Mouse (Mus musculus): ENCODE measurements around the gene Kif19a.
A peak's percentile ranks its signal among the peaks of the same experiment; 100 is the strongest.

Kif19a gene

DNA sequence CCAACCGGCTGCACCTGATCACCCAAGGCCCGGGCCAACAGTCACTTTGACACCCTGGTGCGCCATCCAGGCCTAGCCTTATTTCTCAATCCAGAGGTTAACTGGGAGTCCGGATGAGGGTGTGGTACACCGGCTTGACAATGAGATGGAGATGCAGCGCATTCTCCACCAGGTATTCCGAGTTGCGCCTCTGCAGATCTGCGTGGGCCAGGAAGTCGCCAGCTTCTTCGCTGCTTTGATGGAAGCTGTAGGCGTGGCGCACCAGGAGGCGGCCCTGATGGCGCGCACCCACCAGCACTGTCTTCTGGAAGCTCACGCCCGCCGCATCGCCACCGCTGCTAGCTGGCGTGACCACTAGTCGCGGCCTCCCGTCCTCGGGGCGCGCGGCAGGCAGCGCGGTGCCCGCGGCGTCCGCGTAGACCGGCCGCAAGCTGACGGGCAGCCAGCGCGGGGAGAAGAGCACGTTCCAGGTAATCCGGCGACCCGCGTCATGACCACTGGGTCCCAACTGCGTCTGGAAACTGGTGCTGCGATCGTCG is 26.2 kb downstream of the Kif19a start:
- Histone ChIP-seq H3K36me3 (ENCODE audit: control insufficient read depth, insufficient read depth, low read length, poor library complexity, severe bottlenecking) (no peaks in the 10 kb centered on the region), H3K27me3 (ENCODE audit: control insufficient read depth, insufficient read depth, low read length, poor library complexity, severe bottlenecking) (no peaks in the 10 kb centered on the region)
- DNase-seq (ENCODE audit: low read depth, low spot score) = no peak

- no peak for DNase-seq (ENCODE audit: low read depth, low spot score)
- H3K27me3 ChIP-seq (ENCODE audit: control insufficient read depth, insufficient read depth, low read length, poor library complexity, severe bottlenecking) = no peaks in the 10 kb centered on the region
- no peaks in the 10 kb centered on the region for H3K36me3 ChIP-seq (ENCODE audit: control insufficient read depth, insufficient read depth, low read length, poor library complexity, severe bottlenecking)
Measured at GRCm38 (mm10) chr11:114791891-114792411, 26.8 kb downstream of the Kif19a start.

- no peak for DNase-seq (ENCODE audit: low read depth, low spot score)
- no peaks in the 10 kb centered on the region for H3K27me3 ChIP-seq (ENCODE audit: control insufficient read depth, insufficient read depth, low read length, poor library complexity, severe bottlenecking)
Measured at GRCm38 (mm10) chr11:114792931-114793494, 27.8 kb downstream of the Kif19a start.

GRCm38 (mm10) chr11:114793868-114794545 is 28.8 kb downstream of the Kif19a start:
- no peaks in the 10 kb centered on the region for H3K27me3 ChIP-seq (ENCODE audit: control insufficient read depth, insufficient read depth, low read length, poor library complexity, severe bottlenecking)
- H3K36me3 ChIP-seq (ENCODE audit: control insufficient read depth, insufficient read depth, low read length, poor library complexity, severe bottlenecking) = no peaks in the 10 kb centered on the region
- DNase-seq (ENCODE audit: low read depth, low spot score) = no peak

More at GRCm38 (mm10) chr11:114792931-114793494, 27.8 kb downstream of the Kif19a start:
- H3K36me3 ChIP-seq (ENCODE audit: control insufficient read depth, insufficient read depth, low read length, poor library complexity, severe bottlenecking) = no peaks in the 10 kb centered on the region

GRCm38 (mm10) chr11:114794691-114795090 is 29.5 kb downstream of the Kif19a start:
- H3K27me3 ChIP-seq (ENCODE audit: control insufficient read depth, insufficient read depth, low read length, poor library complexity, severe bottlenecking) = no peaks in the 10 kb centered on the region
- no peak for DNase-seq (ENCODE audit: low read depth, low spot score)
- no peaks in the 10 kb centered on the region for H3K36me3 ChIP-seq (ENCODE audit: control insufficient read depth, insufficient read depth, low read length, poor library complexity, severe bottlenecking)

- Histone ChIP-seq H3K36me3 (ENCODE audit: control insufficient read depth, insufficient read depth, low read length, poor library complexity, severe bottlenecking) (no peaks in the 10 kb centered on the region), H3K27me3 (ENCODE audit: control insufficient read depth, insufficient read depth, low read length, poor library complexity, severe bottlenecking) (no peaks in the 10 kb centered on the region)
- peak; percentile 38 for DNase-seq (ENCODE audit: low read depth, low spot score)
Measured at GRCm38 (mm10) chr11:114795231-114795746, 30.1 kb downstream of the Kif19a start.

DNA sequence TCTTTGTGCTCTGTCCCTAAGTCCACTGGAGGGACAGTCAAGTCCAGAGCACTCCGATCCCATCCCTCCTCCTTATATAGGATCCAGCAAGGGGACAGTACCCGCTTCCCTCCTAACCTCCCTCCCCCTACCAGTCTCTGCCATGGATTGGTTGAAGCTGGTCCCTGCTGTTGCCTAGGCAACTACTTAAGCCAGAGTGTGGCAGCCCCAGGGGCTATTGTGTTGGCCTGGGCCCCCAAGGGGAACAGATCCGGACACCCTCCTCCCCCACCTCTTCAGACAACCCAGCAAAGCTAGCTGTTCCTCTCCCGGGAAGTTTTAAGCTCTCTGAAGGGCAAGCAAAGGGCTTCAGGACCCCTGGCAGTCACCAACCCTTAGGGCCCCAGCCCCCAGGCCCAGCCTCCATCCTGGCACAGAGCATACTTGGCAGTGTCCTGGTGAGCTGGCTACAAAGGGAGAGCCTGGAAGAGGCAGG is 30.7 kb downstream of the Kif19a start, which contains the start of gene Btbd17:
TSS of gene Btbd17 (minus strand) at position 98 of the 475 bp plus-strand sequence.
- Histone ChIP-seq H3K27me3 (ENCODE audit: control insufficient read depth, insufficient read depth, low read length, poor library complexity, severe bottlenecking) (no peaks in the 10 kb centered on the region), H3K36me3 (ENCODE audit: control insufficient read depth, insufficient read depth, low read length, poor library complexity, severe bottlenecking) (no peaks in the 10 kb centered on the region)
- DNase-seq (ENCODE audit: low read depth, low spot score) = no peak

DNA sequence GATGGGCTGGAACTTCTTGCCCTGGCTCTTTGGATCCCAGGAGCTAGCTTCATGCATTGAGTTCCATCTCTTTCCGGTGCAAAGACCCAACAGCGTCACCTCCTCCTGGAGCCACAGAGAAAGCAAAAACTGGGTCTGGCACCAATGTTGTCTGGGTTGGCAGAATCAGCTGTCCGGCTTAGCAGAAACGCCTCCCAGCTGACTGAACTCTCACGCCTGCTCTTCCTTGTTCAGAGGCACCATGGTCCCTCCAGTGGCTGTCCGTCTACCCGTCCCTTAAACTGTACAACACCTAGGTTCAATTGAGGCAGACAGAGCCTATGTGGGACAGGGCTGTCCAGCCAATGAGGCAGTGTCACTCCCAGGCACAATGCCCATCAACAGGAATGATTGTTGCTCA is 32.0 kb downstream of the Kif19a start:
- H3K36me3 ChIP-seq (ENCODE audit: control insufficient read depth, insufficient read depth, low read length, poor library complexity, severe bottlenecking) = no peaks in the 10 kb centered on the region
- no peak for DNase-seq (ENCODE audit: low read depth, low spot score)
- no peaks in the 10 kb centered on the region for H3K27me3 ChIP-seq (ENCODE audit: control insufficient read depth, insufficient read depth, low read length, poor library complexity, severe bottlenecking)

GRCm38 (mm10) chr11:114797981-114798380 is 32.8 kb downstream of the Kif19a start:
- Histone ChIP-seq H3K36me3 (ENCODE audit: control insufficient read depth, insufficient read depth, low read length, poor library complexity, severe bottlenecking) (no peaks in the 10 kb centered on the region), H3K27me3 (ENCODE audit: control insufficient read depth, insufficient read depth, low read length, poor library complexity, severe bottlenecking) (no peaks in the 10 kb centered on the region)
- DNase-seq (ENCODE audit: low read depth, low spot score) = peak; percentile 54

DNA sequence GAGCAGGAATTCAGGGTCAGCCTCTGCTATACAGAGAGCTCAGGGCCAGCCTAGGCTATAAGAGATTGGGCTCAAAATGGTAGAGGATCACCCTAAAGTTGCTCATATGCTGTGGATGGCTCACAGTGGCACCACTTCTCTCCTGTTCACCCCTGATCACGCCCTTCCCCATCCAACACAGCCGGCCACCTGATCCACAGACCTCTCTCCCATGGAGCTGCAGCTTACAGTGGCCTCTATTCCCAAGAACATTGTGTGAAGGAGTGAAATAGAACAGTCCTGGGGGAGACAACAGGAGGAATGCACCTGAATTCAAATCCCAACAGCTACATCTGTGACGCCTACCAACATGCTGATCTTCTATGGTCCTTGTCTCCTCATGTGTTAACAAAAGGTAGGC is 33.4 kb downstream of the Kif19a start, which contains the start of gene Gpr142:
TSS of gene Gpr142 (plus strand) at position 301 of the 400 bp plus-strand sequence.
- no peaks in the 10 kb centered on the region for H3K27me3 ChIP-seq (ENCODE audit: control insufficient read depth, insufficient read depth, low read length, poor library complexity, severe bottlenecking)
- DNase-seq (ENCODE audit: low read depth, low spot score) = no peak
- H3K36me3 ChIP-seq (ENCODE audit: control insufficient read depth, insufficient read depth, low read length, poor library complexity, severe bottlenecking) = no peaks in the 10 kb centered on the region

DNA sequence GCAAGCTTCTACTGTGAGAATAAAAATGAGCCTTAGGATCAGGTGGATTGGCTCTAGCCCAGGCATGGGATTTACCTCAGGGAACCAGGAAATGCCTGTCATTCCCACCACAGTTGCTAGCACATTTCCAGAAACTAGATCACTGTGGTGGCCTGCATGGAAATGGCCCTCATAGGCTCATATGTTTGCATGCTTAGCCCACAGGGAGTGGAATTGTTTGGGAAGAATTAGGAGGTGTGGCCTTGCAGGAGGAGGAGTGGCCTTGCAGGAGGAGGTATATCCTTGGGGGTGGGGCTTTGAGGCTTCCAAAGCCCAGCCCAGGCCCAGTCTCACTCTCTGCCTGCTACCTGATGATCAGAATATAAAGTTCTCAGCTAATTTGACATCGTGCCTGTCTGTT is 36.7 kb downstream of the Kif19a start:
- Histone ChIP-seq H3K36me3 (ENCODE audit: control insufficient read depth, insufficient read depth, low read length, poor library complexity, severe bottlenecking) (no peaks in the 10 kb centered on the region), H3K27me3 (ENCODE audit: control insufficient read depth, insufficient read depth, low read length, poor library complexity, severe bottlenecking) (no peaks in the 10 kb centered on the region)
- DNase-seq (ENCODE audit: low read depth, low spot score) = no peak

DNA sequence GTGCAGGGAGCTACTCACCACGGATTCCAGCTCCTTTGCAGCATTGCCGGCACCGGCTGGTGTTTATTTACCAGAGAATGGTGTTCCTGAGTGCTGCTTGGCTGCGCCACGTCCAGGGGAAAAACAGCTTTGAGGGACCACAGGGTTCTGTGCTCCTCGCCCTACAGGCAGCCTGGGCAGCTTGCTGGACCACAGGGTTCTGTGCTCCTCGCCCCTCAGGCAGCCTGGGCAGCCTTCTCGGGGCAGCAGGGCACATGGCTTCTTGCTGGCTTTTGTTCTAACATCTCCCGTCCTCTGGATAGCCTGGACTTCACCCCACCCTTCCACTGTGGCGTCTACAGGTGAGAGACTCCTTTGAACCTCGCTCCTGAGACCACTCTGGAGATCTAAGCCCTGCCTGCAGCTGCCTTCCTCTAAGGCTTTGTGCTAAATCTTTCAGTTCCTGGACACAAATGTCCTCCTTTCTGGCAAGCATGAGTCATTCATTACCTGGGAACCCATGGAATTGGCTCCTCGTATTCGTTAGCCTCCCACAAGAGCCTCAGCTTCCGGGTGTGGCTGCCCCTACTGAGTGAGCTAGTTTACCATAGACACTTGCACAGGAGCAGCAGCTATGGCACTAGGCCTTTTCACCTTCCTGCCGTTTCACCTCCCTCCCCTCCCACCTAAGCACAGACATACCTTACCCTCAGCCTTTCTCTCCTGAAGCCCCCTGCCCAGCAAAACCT is 37.5 kb downstream of the Kif19a start:
- Histone ChIP-seq H3K36me3 (ENCODE audit: control insufficient read depth, insufficient read depth, low read length, poor library complexity, severe bottlenecking) (no peaks in the 10 kb centered on the region), H3K27me3 (ENCODE audit: control insufficient read depth, insufficient read depth, low read length, poor library complexity, severe bottlenecking) (no peaks in the 10 kb centered on the region)
- DNase-seq (ENCODE audit: low read depth, low spot score) = no peak

DNA sequence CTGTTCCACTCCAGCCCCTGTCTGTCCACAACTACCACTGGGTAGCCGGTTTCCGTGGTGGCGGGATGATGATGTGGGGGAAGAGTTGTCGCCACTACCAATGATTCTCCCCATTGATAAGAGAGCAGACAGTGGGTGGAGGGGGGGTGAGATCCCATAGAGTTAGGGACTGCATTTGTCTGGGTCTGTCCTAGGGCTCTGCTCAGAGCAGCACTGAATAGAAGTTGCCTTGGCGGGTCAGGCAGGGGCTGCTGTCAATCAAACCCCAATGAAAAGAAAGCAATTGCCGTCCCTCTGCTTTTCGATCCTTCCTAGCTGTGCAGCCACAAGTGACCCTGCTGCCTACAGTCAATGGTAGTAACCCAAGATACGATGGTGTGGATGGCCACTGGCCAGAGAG is 38.8 kb downstream of the Kif19a start:
- DNase-seq (ENCODE audit: low read depth, low spot score) = no peak
- Histone ChIP-seq H3K27me3 (ENCODE audit: control insufficient read depth, insufficient read depth, low read length, poor library complexity, severe bottlenecking) (no peaks in the 10 kb centered on the region), H3K36me3 (ENCODE audit: control insufficient read depth, insufficient read depth, low read length, poor library complexity, severe bottlenecking) (no peaks in the 10 kb centered on the region)

DNA sequence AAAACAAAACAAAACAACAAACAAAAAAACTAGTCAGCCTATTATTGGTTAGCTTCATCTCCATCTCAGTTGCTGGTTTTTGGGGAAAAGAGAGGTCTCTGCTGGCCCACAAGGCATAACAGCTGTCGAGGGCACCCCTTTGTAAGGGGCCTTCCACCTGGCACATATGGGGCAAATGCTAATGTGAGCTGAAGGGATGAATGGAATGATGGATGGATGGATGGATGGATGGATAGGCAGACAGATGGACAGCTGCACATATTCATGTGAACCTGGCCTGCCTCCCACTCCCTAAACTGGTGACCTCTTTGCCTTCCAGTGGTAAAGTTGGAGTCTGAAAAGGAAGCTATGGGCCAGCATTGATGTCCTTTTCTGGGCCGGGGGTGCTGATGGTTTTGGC is 41.8 kb downstream of the Kif19a start:
- no peak for DNase-seq (ENCODE audit: low read depth, low spot score)
- H3K36me3 ChIP-seq (ENCODE audit: control insufficient read depth, insufficient read depth, low read length, poor library complexity, severe bottlenecking) = no peaks in the 10 kb centered on the region

More for the DNA sequence above, 41.8 kb downstream of the Kif19a start:
- no peaks in the 10 kb centered on the region for H3K27me3 ChIP-seq (ENCODE audit: control insufficient read depth, insufficient read depth, low read length, poor library complexity, severe bottlenecking)

All from splenic B cell, adult 2 months (primary cell).